Mouse (Mus musculus) kidney, postnatal 25 days (tissue): ENCODE measurements around the gene Umod.

Experiments
- DNase-seq, 2 experiments: peaks; one replicate each; pipeline ENCODE4 v3.0.0; 2021; ENCODE audit warnings: mixed read lengths in 2 of 2

Umod gene

DNA sequence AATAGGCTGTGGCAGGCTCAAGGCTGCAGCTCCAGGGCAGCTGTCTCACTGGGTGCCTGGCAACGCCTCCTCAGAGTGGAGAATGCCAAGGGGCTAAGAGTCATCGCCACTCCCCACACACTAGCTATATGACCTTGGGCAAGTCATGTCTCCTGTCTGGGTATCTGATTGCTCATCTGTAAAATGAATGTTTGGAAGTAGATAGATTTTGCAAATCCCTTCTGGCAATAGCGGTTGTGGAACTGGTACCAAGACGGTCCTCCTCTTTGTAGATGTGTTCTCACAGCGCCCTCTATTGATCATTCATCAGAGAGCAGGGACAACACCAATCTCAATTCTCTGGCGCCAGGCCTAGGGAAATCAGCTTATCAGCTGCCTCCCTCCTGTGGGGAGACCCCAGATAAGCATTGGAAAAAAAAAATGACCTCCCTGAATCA is 51.9 kb downstream of the Umod start:
- peak; percentile 42 to 53 for DNase-seq

DNA sequence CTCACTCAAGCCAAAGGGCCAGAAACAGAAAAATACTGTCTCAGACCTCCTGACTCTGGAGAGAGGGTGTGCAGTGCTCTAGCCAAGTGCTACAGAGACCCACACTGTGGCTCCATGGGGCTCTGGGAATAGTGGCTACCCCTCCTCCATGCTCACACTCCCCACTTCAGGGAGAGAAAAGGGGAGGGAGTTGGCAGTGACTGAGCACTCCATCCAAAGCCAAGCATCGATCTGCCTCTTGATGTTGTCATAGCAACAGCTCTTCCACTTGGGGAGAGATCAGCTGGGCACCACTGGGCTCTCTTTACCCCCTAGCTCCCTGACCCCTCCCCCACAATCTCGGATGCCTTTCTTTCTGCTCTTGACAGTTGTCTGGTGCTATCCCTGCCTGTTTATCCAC is 58.4 kb downstream of the Umod start:
- DNase-seq: no peak

- DNase-seq: no peak
These were observed 60.6 kb downstream of the Umod start for GRCm38 (mm10) chr7:119418523-119418922.
